Mouse (Mus musculus) intestine, postnatal 0 days (tissue): Measurements from ENCODE around the gene 1700012A03Rik. TPM values are rescaled to one million over a fixed set of nuclear protein-coding genes. Genes with fewer than 3 reads are reported as not detected.

ENCODE experiments used
- ATAC-seq: fragments of 200-750 bp; cut with Nextera tagmentation; 2 replicates; pipeline ENCODE4 v1.8.0; 2017; ENCODE audit warnings: mild to moderate bottlenecking, moderate TSS enrichment, moderate library complexity
- H3K27ac ChIP-seq: fragments of 300-500 bp; sonication (generic); 2 replicates; pipeline ENCODE4 v1.5.1; 2014; ENCODE audit warnings: mild to moderate bottlenecking, low read depth, low read length, moderate library complexity
- H3K27me3 ChIP-seq: fragments of 300-500 bp; sonication (generic); replicated peaks from 2 replicates; pipeline ENCODE4 v1.6.1; 2014; ENCODE audit warnings: low read length, mixed read lengths; ENCODE audit not compliant: control insufficient read depth, insufficient read depth
- H3K36me3 ChIP-seq: fragments of 300-500 bp; sonication (generic); 2 replicates; pipeline ENCODE4 v1.6.1; 2014; ENCODE audit warnings: mild to moderate bottlenecking, moderate library complexity; ENCODE audit not compliant: control insufficient read depth, insufficient read depth
- H3K4me1 ChIP-seq: fragments of 300-500 bp; sonication (generic); replicated peaks from 2 replicates; pipeline ENCODE4 v1.6.1; 2014; ENCODE audit warnings: antibody characterized with exemption, low read length, mixed read lengths; ENCODE audit not compliant: control insufficient read depth, insufficient read depth
- H3K4me2 ChIP-seq: fragments of 300-500 bp; sonication (generic); replicated peaks from 2 replicates; pipeline ENCODE4 v1.6.1; 2014; ENCODE audit warnings: low read depth, mild to moderate bottlenecking, moderate library complexity
- H3K4me3 ChIP-seq: fragments of 300-500 bp; sonication (generic); 2 replicates; pipeline ENCODE4 v1.5.1; 2014; ENCODE audit warnings: low read depth, low read length
- H3K9ac ChIP-seq: fragments of 300-500 bp; sonication (generic); 2 replicates; pipeline ENCODE4 v1.6.1; 2014; ENCODE audit warnings: mild to moderate bottlenecking, low read depth, low read length
- H3K9me3 ChIP-seq: fragments of 300-500 bp; sonication (generic); 2 replicates; pipeline ENCODE4 v1.6.1; 2016; ENCODE audit warnings: mixed run types; ENCODE audit not compliant: control insufficient read depth
- CTCF ChIP-seq: sonication (generic); IDR thresholded peaks from 2 replicates; pipeline ENCODE4 v1.5.1; 2016; ENCODE audit warnings: low read depth, mild to moderate bottlenecking, control low read depth, antibody characterized with exemption, moderate library complexity
- WGBS: fragments of 180-500 bp; shearing (Covaris S2); extraction: QIAGEN DNeasy Blood & Tissue Kit; methylation state at CpG from one replicate; pipeline ENCODE4 v1.1.7; 2014; 5-methylcytosine and 5-hydroxymethylcytosine counted together
- polyA plus RNA-seq: library from polyadenylated mRNA; unstranded; fragments of >200 nt; fragmentation: Nextera tagmentation; extraction: Ambion mirVana; gene quantifications from 2 replicates; pipeline ENCODE4 v1.2.1, GENCODE M21; 2015

1700012A03Rik gene
- polyA plus RNA-seq, 1 experiment from 2014 or later, result not detected

DNA sequence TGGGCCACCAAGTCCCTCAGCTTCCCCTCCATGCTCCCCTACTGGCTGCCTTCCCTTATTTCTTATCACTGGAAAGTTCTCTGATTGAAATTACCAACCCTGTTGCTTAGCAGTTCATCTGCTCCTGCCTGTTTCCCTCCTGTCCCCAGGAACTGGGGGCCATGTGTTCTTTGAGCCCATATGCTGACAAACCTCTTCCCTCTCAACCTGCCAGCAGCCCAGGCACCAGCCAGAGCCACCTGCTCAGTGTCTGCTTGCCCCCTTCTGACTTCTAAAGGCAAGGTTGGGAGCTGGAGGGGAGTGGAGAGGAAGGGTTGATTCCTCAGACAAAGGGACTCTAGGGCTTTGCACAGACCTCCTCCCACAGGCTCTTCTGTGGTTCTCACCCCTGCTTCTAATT is 4.7 kb upstream of the 1700012A03Rik start:
- Histone ChIP-seq H3K4me1 (no peaks in the 10 kb centered on the region), H3K4me2 (no peak overlapping the region), H3K27ac (no peak overlapping the region), H3K36me3 (no peaks in the 10 kb centered on the region), H3K9ac (no peak overlapping the region), H3K4me3 (no peak overlapping the region), H3K27me3 (no peaks in the 10 kb centered on the region), H3K9me3 (no peaks in the 10 kb centered on the region)
- ATAC-seq, result no peak
- no peak for TF ChIP-seq CTCF

DNA sequence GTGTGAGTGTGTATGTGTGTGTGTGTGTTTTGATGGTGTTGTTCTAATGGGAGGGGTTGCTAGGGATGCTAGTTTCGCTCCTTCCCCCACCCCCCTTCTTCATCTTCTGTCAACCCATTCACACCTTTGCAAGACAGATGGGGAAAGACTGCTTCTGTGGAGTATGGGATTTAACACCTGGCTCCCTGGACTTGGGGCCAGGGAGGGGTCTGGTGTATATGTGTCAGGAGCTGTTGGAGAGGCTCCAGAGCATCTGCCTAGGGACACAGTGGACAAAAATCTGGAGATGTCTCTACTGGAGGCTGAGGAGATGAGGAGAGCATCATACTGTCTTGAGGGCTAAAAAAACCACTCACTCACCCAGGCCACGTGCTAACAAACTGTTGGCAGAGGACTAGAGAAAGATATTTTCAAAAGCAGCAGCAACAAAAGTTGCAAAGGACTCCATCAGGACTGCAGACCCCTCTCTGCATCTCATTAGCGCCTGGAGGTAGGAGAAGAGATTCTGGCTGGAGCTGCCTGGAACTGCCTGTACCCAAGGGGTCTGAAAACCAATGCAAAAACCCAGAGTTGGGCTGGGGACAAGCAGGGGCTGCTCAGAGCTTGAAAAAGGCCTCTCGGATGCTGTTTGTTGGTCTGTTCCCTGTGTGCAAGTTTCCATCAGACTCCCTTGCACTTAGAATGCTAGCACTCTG is 643 bp upstream of the 1700012A03Rik start:
- Histone ChIP-seq H3K4me1 (no peaks in the 10 kb centered on the region), H3K4me3 (no peak overlapping the region), H3K4me2 (no peak overlapping the region), H3K27me3 (no peaks in the 10 kb centered on the region), H3K36me3 (no peaks in the 10 kb centered on the region), H3K9me3 (no peaks in the 10 kb centered on the region), H3K9ac (no peak overlapping the region), H3K27ac (no peak overlapping the region)
- TF ChIP-seq CTCF, result no peak
- no peak for ATAC-seq
- WGBS, result 58% methylated on average over 4 of the region's 4 CpGs

DNA sequence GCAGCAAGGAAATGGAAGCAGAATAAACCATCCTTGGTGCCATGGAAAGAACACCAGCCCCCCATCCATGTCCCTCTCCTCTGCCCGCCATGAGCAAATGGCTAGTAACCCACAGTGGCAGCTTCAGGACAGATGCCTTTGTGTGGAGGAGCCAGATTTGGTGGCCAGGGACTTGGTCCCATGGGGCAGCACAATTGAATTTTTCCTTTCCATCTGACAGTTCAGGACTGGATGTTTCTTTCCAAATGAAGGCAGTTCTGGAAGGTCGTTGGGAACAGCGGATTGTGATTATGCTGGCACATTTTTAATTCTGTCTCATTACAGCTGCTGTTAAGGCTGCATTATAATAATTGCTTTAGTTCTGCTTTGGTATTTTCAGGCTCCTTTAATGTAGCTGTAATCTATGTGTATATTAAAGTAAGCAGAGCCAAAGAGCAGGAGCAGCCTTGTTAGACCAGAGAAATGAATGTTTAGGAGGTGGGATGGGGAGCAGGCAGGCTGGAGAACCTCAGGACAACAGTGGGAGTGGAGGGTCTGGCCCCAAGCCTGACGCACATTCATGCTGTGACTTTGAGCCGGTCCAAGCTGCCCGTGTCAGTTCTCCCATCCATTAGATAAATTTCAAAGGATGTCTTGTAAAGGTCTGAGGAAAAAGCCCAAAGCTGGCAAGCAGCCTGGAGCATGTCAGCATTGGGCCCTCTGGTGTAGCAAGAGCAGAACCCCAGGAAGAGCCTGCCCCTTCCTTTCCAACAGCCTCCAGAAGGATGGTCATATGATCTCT is 2.3 kb downstream of the 1700012A03Rik start:
- no peaks in the 10 kb centered on the region for H3K36me3 ChIP-seq
- H3K4me2 ChIP-seq, result no peak overlapping the region
- no peak for ATAC-seq
- no peak for TF ChIP-seq CTCF
- no peak overlapping the region for H3K4me3 ChIP-seq
- no peaks in the 10 kb centered on the region for H3K4me1 ChIP-seq
- no peaks in the 10 kb centered on the region for H3K27me3 ChIP-seq
- 72% methylated on average over 6 of the region's 6 CpGs for WGBS
- H3K27ac ChIP-seq, result no peak overlapping the region
- H3K9me3 ChIP-seq, result no peaks in the 10 kb centered on the region
- H3K9ac ChIP-seq, result no peak overlapping the region

DNA sequence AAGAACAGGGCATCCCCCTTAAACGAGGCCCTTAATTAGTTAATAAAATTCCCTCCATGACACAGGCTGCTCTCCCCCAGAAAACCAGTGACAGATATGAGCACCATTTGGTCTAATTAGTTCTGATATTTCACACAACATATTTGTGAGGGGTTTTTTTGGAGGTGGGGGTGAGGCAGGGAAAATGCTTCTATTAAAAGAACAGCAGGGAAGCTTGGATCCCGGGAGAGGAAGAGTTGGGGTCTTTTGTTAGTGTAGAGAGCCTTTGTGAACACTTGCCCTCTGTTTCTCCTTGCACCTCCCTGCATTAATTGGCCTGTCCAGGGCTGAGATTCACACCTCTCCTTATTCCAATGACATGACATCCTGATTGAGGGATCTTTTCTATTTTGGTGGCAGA is 6.5 kb downstream of the 1700012A03Rik start:
- 62% methylated on average over 2 of the region's 2 CpGs for WGBS
- no peaks in the 10 kb centered on the region for H3K36me3 ChIP-seq

DNA sequence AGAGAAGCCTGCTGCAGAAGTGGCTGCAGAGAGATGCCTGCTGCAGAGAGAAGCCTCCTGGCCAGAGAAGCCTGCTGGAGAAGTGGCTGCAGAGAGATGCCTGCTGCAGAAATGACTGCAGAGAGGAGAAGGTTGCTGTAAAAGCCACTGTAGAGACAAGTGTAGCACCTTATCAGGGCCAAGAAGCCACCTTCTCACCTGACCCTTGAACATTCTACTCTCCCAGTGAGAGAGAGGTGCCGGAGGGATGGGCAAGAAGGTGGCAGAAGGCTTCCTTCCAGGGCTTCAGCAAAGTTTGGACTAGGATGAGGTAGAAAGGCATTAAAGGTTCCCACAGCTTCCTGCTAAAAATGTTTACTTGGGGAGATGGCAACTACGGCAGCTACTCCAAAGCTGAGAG is 8.5 kb downstream of the 1700012A03Rik start:
- no peak overlapping the region for H3K4me3 ChIP-seq
- no peak for ATAC-seq
- H3K4me1 ChIP-seq, result no peaks in the 10 kb centered on the region
- H3K27me3 ChIP-seq, result no peaks in the 10 kb centered on the region
- H3K9me3 ChIP-seq, result no peaks in the 10 kb centered on the region
- 71% methylated on average over 2 of the region's 2 CpGs for WGBS
- no peak overlapping the region for H3K27ac ChIP-seq
- H3K36me3 ChIP-seq, result no peaks in the 10 kb centered on the region
- H3K4me2 ChIP-seq, result no peak overlapping the region
- no peak for TF ChIP-seq CTCF
- H3K9ac ChIP-seq, result no peak overlapping the region

More for the DNA sequence above, 6.5 kb downstream of the 1700012A03Rik start:
- no peak overlapping the region for H3K9ac ChIP-seq
- H3K27me3 ChIP-seq, result no peaks in the 10 kb centered on the region
- no peaks in the 10 kb centered on the region for H3K4me1 ChIP-seq
- H3K9me3 ChIP-seq, result no peaks in the 10 kb centered on the region
- no peak for ATAC-seq
- no peak for TF ChIP-seq CTCF
- H3K4me2 ChIP-seq, result no peak overlapping the region
- no peak overlapping the region for H3K4me3 ChIP-seq
- no peak overlapping the region for H3K27ac ChIP-seq

DNA sequence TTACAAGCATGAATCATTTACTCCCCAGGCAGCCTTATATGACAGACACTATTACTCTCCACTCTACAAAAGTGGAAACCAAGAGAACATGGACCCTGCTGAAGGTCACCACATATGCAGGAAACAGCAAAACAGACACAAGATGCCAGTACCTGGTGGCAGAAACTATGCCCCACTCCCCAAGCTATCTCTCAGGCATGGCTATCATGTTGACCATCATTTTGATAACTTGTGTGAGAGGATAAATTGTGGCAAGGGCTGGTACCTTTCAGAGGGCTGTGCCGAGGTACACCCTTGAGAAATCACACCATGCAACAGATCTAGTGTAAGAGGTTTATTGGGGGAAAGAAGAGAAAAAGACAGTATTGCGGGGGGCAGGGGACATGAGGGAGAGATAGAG is 10.6 kb downstream of the 1700012A03Rik start:
- ATAC-seq, result no peak
- H3K4me1 ChIP-seq, result no peaks in the 10 kb centered on the region
- no peak for TF ChIP-seq CTCF
- no peak overlapping the region for H3K27ac ChIP-seq
- no peaks in the 10 kb centered on the region for H3K36me3 ChIP-seq
- no peak overlapping the region for H3K9ac ChIP-seq
- no peaks in the 10 kb centered on the region for H3K9me3 ChIP-seq
- no peaks in the 10 kb centered on the region for H3K27me3 ChIP-seq
- H3K4me2 ChIP-seq, result no peak overlapping the region
- no peak overlapping the region for H3K4me3 ChIP-seq
- WGBS, result 86% methylated on average over 2 of the region's 2 CpGs
